Comparison of ENCODE assay signal across 21 mouse cellular contexts in the genomic region with DNA sequence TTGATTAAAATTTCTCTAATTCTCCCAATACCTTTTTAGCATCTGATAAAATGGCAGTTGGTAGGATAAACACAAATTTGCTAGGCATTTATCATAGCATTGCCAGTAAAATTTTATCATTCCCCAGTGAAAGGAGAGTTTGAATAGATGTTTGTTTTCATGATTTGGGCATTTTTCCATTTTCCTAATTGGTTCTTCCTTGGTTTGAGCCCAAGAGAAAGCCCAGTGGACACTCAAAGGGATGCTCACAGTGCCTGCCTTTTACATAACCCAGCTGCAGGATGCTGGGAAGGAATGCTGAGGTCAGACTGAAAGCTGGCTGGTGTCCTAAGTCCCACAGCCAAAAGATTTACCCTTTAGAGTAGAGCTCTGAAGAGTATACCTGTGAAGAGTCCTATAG.
"Had no signal": no experiment of that assay in that cellular context is flagged by ENCODE, and none has a peak within 500 bp of the region (broad histone marks: within the 10 kb centered on the region; RNA-seq: fewer than 3 reads in every experiment).

No protein-coding gene starts in this region.

- DNase-seq: kidney, adult 9 months; kidney, postnatal 36 days; left cerebral cortex, postnatal 4 days; liver, postnatal 0 days; lung, embryonic 14.5 days; right cerebral cortex, adult 18-20 months; right cerebral cortex, postnatal 14 days; right cerebral cortex, postnatal 4 days; spleen, adult 18-20 months; thymus, postnatal 25 days had no signal

- H3K9me3 ChIP-seq: limb, embryonic 12.5 days; limb, embryonic 15.5 days; midbrain, embryonic 12.5 days; midbrain, embryonic 15.5 days; neural tube, embryonic 12.5 days; stomach, embryonic 15.5 days had no signal

- H3K27ac ChIP-seq: limb, embryonic 12.5 days; limb, embryonic 15.5 days; liver, embryonic 14.5 days; macrophage; midbrain, embryonic 12.5 days; midbrain, embryonic 15.5 days; neural tube, embryonic 12.5 days; neural tube, embryonic 15.5 days; stomach, embryonic 15.5 days had no signal

- H3K36me3 ChIP-seq: limb, embryonic 12.5 days; limb, embryonic 15.5 days; midbrain, embryonic 12.5 days; midbrain, embryonic 15.5 days; neural tube, embryonic 12.5 days; neural tube, embryonic 15.5 days; stomach, embryonic 15.5 days had no signal

- H3K4me1 ChIP-seq: limb, embryonic 12.5 days; limb, embryonic 15.5 days; midbrain, embryonic 12.5 days; stomach, embryonic 15.5 days had no signal

- H3K27me3 ChIP-seq: limb, embryonic 12.5 days; limb, embryonic 15.5 days; midbrain, embryonic 12.5 days; midbrain, embryonic 15.5 days; neural tube, embryonic 12.5 days; neural tube, embryonic 15.5 days; stomach, embryonic 15.5 days had no signal

- H3K4me2 ChIP-seq: limb, embryonic 12.5 days; limb, embryonic 15.5 days; liver, embryonic 11.5 days; lung, embryonic 14.5 days; midbrain, embryonic 12.5 days; midbrain, embryonic 15.5 days; neural tube, embryonic 12.5 days; neural tube, embryonic 15.5 days; stomach, embryonic 15.5 days had no signal

- ATAC-seq: liver, postnatal 0 days; lung, postnatal 0 days; midbrain, embryonic 15.5 days had no signal

- H3K4me3 ChIP-seq: limb, embryonic 12.5 days; limb, embryonic 15.5 days; midbrain, embryonic 12.5 days; midbrain, embryonic 15.5 days; neural tube, embryonic 12.5 days; neural tube, embryonic 15.5 days; stomach, embryonic 15.5 days had no signal

- H3K9ac ChIP-seq: limb, embryonic 12.5 days; limb, embryonic 15.5 days; liver, embryonic 14.5 days; liver, postnatal 0 days; lung, embryonic 14.5 days; midbrain, embryonic 12.5 days; midbrain, embryonic 15.5 days; neural tube, embryonic 12.5 days; neural tube, embryonic 15.5 days; stomach, embryonic 15.5 days had no signal
